Comparison of ENCODE assay signal across 18 mouse cellular contexts in genomic region chr1:179096323-179096722, GRCm38 (mm10).
A peak's percentile ranks its signal among the peaks of the same experiment; 100 is the strongest.
DNase-seq lines count a peak whose midpoint lies in the region; ATAC-seq lines count a peak whose summit lies in the region.
"Had no signal": no experiment of that assay in that cellular context is flagged by ENCODE, and none has a peak within 500 bp of the region (broad histone marks: within the 10 kb centered on the region; RNA-seq: fewer than 3 reads in every experiment).

No protein-coding gene starts in this region.

- no peak overlapping the region for H3K9ac ChIP-seq in intestine, embryonic 14.5 days (ENCODE audit: low read length)
- H3K9ac ChIP-seq in intestine, embryonic 15.5 days = no peak overlapping the region
- no peak overlapping the region for H3K9ac ChIP-seq in embryonic facial prominence, embryonic 12.5 days
- no peak overlapping the region for H3K9ac ChIP-seq in embryonic facial prominence, embryonic 14.5 days (ENCODE audit: low read depth, low read length)
- 0 out of 2 replicates have a peak overlapping the region, but pooled peaks have one; percentile 39 for H3K9ac ChIP-seq in limb, embryonic 13.5 days

- no peak for ATAC-seq in intestine, embryonic 14.5 days (replicated peaks; ENCODE audit: low FRiP score, low TSS enrichment, low read depth)
- no peak for ATAC-seq in intestine, embryonic 15.5 days
- peak; percentile 7; the same call in 1 of the 2 replicates for ATAC-seq in embryonic facial prominence, embryonic 12.5 days (ENCODE audit: insufficient number of reproducible peaks, insufficient read depth, low FRiP score, low TSS enrichment)
- no peak for ATAC-seq in embryonic facial prominence, embryonic 14.5 days (ENCODE audit: low read depth)
- no peak for ATAC-seq in limb, embryonic 13.5 days (ENCODE audit: low FRiP score, low read depth)
- ATAC-seq: forebrain, embryonic 14.5 days; hindbrain, postnatal 0 days had no signal

- H3K36me3 ChIP-seq in intestine, embryonic 14.5 days (ENCODE audit: control insufficient read depth, insufficient read depth, low read length) = no peaks in the 10 kb centered on the region
- H3K36me3 ChIP-seq in intestine, embryonic 15.5 days = no peaks in the 10 kb centered on the region
- no peaks in the 10 kb centered on the region for H3K36me3 ChIP-seq in embryonic facial prominence, embryonic 12.5 days
- no peaks in the 10 kb centered on the region for H3K36me3 ChIP-seq in embryonic facial prominence, embryonic 14.5 days (ENCODE audit: control insufficient read depth, insufficient read depth, low read length)
- no peaks in the 10 kb centered on the region for H3K36me3 ChIP-seq in limb, embryonic 13.5 days

- H3K4me3 ChIP-seq in intestine, embryonic 14.5 days (ENCODE audit: low read depth, low read length) = no peak overlapping the region
- no peak overlapping the region for H3K4me3 ChIP-seq in intestine, embryonic 15.5 days (replicated peaks)
- no peak overlapping the region for H3K4me3 ChIP-seq in embryonic facial prominence, embryonic 12.5 days
- H3K4me3 ChIP-seq in embryonic facial prominence, embryonic 14.5 days (ENCODE audit: low read depth, low read length) = no peak overlapping the region
- no peak overlapping the region for H3K4me3 ChIP-seq in limb, embryonic 13.5 days
- H3K4me3 ChIP-seq: erythroblast, embryonic 14.5 days; layer of hippocampus, adult 2 months had no signal

- H3K4me2 ChIP-seq in intestine, embryonic 14.5 days (ENCODE audit: low read length) = no peak overlapping the region; the same call in 1 of the 2 replicates
- H3K4me2 ChIP-seq in intestine, embryonic 15.5 days (replicated peaks) = no peak overlapping the region
- peak overlapping the region; percentile 14; the same call in 1 of the 2 replicates for H3K4me2 ChIP-seq in embryonic facial prominence, embryonic 12.5 days (replicated peaks)
- peak overlapping the region; percentile 25; the same call in 1 of the 2 replicates for H3K4me2 ChIP-seq in embryonic facial prominence, embryonic 14.5 days (ENCODE audit: low read depth, low read length)
- peak overlapping the region; percentile 55 for H3K4me2 ChIP-seq in limb, embryonic 13.5 days (replicated peaks)

- DNase-seq in intestine, embryonic 14.5 days (ENCODE audit: low spot score) = no peak
- DNase-seq in embryonic facial prominence, embryonic 14.5 days (ENCODE audit: low spot score) = no peak
- DNase-seq in cerebellum, adult 11 months = no peak
- no peak for DNase-seq in kidney, postnatal 4 days
- DNase-seq: cerebellum, adult 9-10 months; heart, postnatal 36 days; kidney, adult 18-20 months; kidney, postnatal 10 days; layer of hippocampus, postnatal 36 days; lung, postnatal 14 days; thymus, postnatal 4 days had no signal

- 39% methylated on average over 5 of the region's 5 CpGs for WGBS in intestine, embryonic 14.5 days
- 49% methylated on average over 5 of the region's 5 CpGs for WGBS in intestine, embryonic 15.5 days
- WGBS in embryonic facial prominence, embryonic 12.5 days = 24% methylated on average over 5 of the region's 5 CpGs
- WGBS in embryonic facial prominence, embryonic 14.5 days = 36% methylated on average over 5 of the region's 5 CpGs
- WGBS in limb, embryonic 13.5 days = 15% methylated on average over 5 of the region's 5 CpGs

- no peaks in the 10 kb centered on the region for H3K27me3 ChIP-seq in intestine, embryonic 14.5 days (replicated peaks; ENCODE audit: control insufficient read depth, insufficient read depth, low read length)
- H3K27me3 ChIP-seq in intestine, embryonic 15.5 days (replicated peaks) = no peaks in the 10 kb centered on the region
- no peaks in the 10 kb centered on the region for H3K27me3 ChIP-seq in embryonic facial prominence, embryonic 12.5 days
- H3K27me3 ChIP-seq in embryonic facial prominence, embryonic 14.5 days (replicated peaks; ENCODE audit: control insufficient read depth, insufficient read depth, low read length) = no peaks in the 10 kb centered on the region
- peaks cover 10% of the 10 kb centered on the region; the same call in 1 of the 2 replicates for H3K27me3 ChIP-seq in limb, embryonic 13.5 days

- H3K4me1 ChIP-seq in intestine, embryonic 14.5 days (replicated peaks; ENCODE audit: control insufficient read depth, insufficient read depth, low read length) = peaks cover 34% of the 10 kb centered on the region
- H3K4me1 ChIP-seq in intestine, embryonic 15.5 days (replicated peaks) = no peaks in the 10 kb centered on the region
- H3K4me1 ChIP-seq in embryonic facial prominence, embryonic 12.5 days = peaks cover 30% of the 10 kb centered on the region
- peaks cover 17% of the 10 kb centered on the region for H3K4me1 ChIP-seq in embryonic facial prominence, embryonic 14.5 days (ENCODE audit: control insufficient read depth, insufficient read depth, low read length)
- peaks cover 73% of the 10 kb centered on the region for H3K4me1 ChIP-seq in limb, embryonic 13.5 days

- 0 out of 2 replicates have a peak overlapping the region, but pooled peaks have one; percentile 52 for H3K27ac ChIP-seq in intestine, embryonic 14.5 days (ENCODE audit: low read depth)
- H3K27ac ChIP-seq in intestine, embryonic 15.5 days = no peak overlapping the region
- H3K27ac ChIP-seq in embryonic facial prominence, embryonic 12.5 days = peak overlapping the region; percentile 88
- H3K27ac ChIP-seq in embryonic facial prominence, embryonic 14.5 days (replicated peaks; ENCODE audit: low read depth, low read length) = peak overlapping the region; percentile 83
- H3K27ac ChIP-seq in limb, embryonic 13.5 days = peak overlapping the region; percentile 64
- H3K27ac ChIP-seq: hindbrain, postnatal 0 days; layer of hippocampus, adult 2 months had no signal

- no peaks in the 10 kb centered on the region for H3K9me3 ChIP-seq in intestine, embryonic 14.5 days (ENCODE audit: control insufficient read depth, low read length)
- H3K9me3 ChIP-seq in intestine, embryonic 15.5 days = no peaks in the 10 kb centered on the region
- no peaks in the 10 kb centered on the region for H3K9me3 ChIP-seq in embryonic facial prominence, embryonic 12.5 days
- H3K9me3 ChIP-seq in embryonic facial prominence, embryonic 14.5 days (ENCODE audit: control insufficient read depth, low read length) = no peaks in the 10 kb centered on the region
- no peaks in the 10 kb centered on the region for H3K9me3 ChIP-seq in limb, embryonic 13.5 days

Comparison
In these comparisons a context has a peak if more than half of its experiments do, and no peak if none do; other contexts are left out.
1. H3K4me2 ChIP-seq: peak in embryonic facial prominence, embryonic 12.5 days (single experiment), embryonic facial prominence, embryonic 14.5 days (single experiment) and limb, embryonic 13.5 days (single experiment); none in intestine, embryonic 14.5 days (single experiment) and intestine, embryonic 15.5 days (single experiment).